Mouse (Mus musculus) spleen, embryonic (tissue): ENCODE results near the gene Rabac1.

ENCODE experiments used
- CTCF ChIA-PET: fragments of 350-600 bp; sonication (Branson Sonifier 250); formaldehyde crosslinking; loops from one replicate; lab custom pipeline; 2022; lab: Charles Lee

The Rabac1 gene

DNA sequence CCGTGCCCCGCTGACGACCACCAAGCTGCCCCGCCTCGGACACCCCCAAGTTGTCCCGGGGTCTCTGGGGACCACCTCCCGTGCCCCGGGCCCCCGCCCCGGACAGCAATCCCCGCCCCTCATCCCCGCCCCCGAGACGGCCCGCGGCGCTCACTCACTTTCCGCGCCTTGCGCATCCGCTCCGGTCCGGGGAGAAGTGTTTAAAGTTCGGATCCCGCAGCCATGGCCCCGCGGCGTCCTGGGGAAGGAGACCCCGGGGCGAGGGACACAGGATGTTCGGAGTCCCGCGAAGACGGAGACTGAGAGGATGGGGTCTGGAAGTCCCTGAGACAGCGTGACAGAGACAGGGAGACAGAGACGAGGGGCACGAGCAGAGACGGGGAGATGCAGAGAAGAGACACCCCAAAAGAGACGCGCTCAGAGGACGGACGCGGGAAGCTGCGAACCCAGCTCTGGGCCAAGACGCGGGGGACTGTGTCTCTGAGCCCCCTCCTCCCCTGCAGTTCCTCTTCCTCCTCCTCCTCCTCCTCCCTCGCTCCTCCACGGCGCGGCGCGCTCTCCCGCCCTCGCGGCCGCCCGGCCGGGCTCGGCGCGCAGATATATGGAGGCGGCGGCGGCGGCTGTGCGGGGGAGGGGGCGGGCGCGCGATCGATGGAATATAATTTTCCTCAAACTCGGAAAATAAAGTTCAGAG is 28.1 kb downstream of the Rabac1 start, which contains the start of gene Gm4881:
Gm4881 (minus strand) TSS at position 238 of the 694 bp plus-strand sequence.
- CTCF ChIA-PET = interaction anchor here (0.7 kb wide), 1 partner anchor 40 kb away, joined by 4 read pairs; no protein-coding TSS in a partner anchor

DNA sequence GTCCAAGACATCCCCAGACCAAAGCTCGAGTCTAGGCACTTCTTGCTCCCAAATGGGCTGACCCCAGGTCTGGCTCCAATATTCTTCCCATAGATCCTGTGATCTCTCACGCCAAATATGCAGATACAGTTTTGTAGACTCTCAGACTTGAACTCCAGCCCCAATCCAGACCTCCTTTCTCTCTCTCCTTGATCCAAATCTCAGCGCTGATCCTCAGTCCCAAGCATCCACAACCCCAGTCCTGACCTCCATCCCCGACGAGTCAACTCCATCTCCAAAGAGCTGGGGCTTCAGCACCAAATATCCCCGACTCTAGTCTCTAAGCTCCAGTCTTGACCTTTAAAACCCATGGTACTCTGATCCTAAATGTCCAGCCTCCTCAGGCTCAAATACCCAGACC is 28.9 kb downstream of the Rabac1 start:
- CTCF ChIA-PET = interaction anchor here (0.6 kb wide), 1 partner anchor 713 kb away, joined by 3 read pairs; no protein-coding TSS in a partner anchor

- CTCF ChIA-PET = interaction anchor here (0.6 kb wide), 1 partner anchor 37 kb away, joined by 5 read pairs; no protein-coding TSS in a partner anchor
These were observed 40.9 kb downstream of the Rabac1 start for GRCm38 (mm10) chr7:24931651-24932050.

DNA sequence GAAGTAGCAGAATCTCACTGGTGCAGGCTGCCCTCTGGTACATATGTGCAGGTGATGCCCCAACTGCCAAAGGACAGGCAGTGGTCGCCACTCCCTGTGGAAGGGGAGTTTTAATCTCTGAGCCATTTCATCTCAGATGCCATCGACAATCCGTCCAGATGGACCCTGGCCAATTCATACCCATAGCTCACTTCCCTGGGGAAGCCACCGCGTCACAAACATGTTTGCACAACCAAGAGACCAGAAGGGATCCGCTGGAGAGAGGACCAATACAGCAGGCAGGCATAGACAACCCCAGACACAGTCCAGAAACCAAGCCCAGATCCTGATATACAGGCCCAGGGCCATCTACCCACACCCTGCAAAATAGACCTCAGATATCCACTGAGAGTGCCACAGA is 42.1 kb downstream of the Rabac1 start:
- CTCF ChIA-PET = no interaction called here
